Mouse (Mus musculus) kidney, postnatal 10 days (tissue): ENCODE measurements around the gene Clstn1.
A peak's percentile ranks its signal among the peaks of the same experiment; 100 is the strongest.

Experiments
- DNase-seq: peaks from one replicate; pipeline ENCODE4 v3.0.0; 2021; ENCODE audit warnings: mixed read lengths

Clstn1 gene

GRCm38 (mm10) chr4:149637942-149638341 lies 51.7 kb downstream of the Clstn1 start:
- no peak for DNase-seq

- no peak for DNase-seq
These were observed 54.6 kb downstream of the Clstn1 start for GRCm38 (mm10) chr4:149640831-149641230.

GRCm38 (mm10) chr4:149641400-149641799 lies 55.1 kb downstream of the Clstn1 start:
- no peak for DNase-seq

GRCm38 (mm10) chr4:149641956-149642355 lies 55.7 kb downstream of the Clstn1 start:
- DNase-seq = no peak

GRCm38 (mm10) chr4:149645761-149646160 lies 59.5 kb downstream of the Clstn1 start:
- DNase-seq = no peak

- DNase-seq = no peak
These were observed 62.0 kb downstream of the Clstn1 start for GRCm38 (mm10) chr4:149648031-149648805.

- DNase-seq = peak; percentile 90
These were observed 64.4 kb downstream of the Clstn1 start for GRCm38 (mm10) chr4:149650493-149651193.

- DNase-seq = peak; percentile 61
These were observed 68.0 kb downstream of the Clstn1 start for GRCm38 (mm10) chr4:149654232-149654631.

GRCm38 (mm10) chr4:149657858-149658416 lies 71.7 kb downstream of the Clstn1 start:
- DNase-seq = no peak

GRCm38 (mm10) chr4:149659495-149660116 lies 73.3 kb downstream of the Clstn1 start:
- DNase-seq = no peak

- no peak for DNase-seq
These were observed 74.3 kb downstream of the Clstn1 start for GRCm38 (mm10) chr4:149660598-149660997.

GRCm38 (mm10) chr4:149661967-149662589 lies 75.8 kb downstream of the Clstn1 start:
- DNase-seq = no peak

- DNase-seq = no peak
These were observed 77.7 kb downstream of the Clstn1 start for GRCm38 (mm10) chr4:149663849-149664503.

- DNase-seq = no peak
These were observed 78.9 kb downstream of the Clstn1 start for GRCm38 (mm10) chr4:149665016-149665691.

- DNase-seq = no peak
These were observed 79.4 kb downstream of the Clstn1 start for GRCm38 (mm10) chr4:149665692-149666090.

- DNase-seq = no peak
These were observed 84.9 kb downstream of the Clstn1 start for GRCm38 (mm10) chr4:149671175-149671574.

- no peak for DNase-seq
These were observed 86.5 kb downstream of the Clstn1 start for GRCm38 (mm10) chr4:149672747-149673146.

- DNase-seq = no peak
These were observed 88.6 kb downstream of the Clstn1 start for GRCm38 (mm10) chr4:149674814-149675377.

GRCm38 (mm10) chr4:149675378-149676261 lies 89.4 kb downstream of the Clstn1 start:
- DNase-seq = peak; percentile 88

- DNase-seq = no peak
These were observed 91.7 kb downstream of the Clstn1 start for GRCm38 (mm10) chr4:149678006-149678405.
